Mouse (Mus musculus) liver, embryonic 13.5 days (tissue): ENCODE results near the gene Ugt2a1. TPM values are rescaled to one million over a fixed set of nuclear protein-coding genes. Genes with fewer than 3 reads are reported as not detected.
"Not testable (repeated sequence)": the region's sequence is repeated elsewhere in the genome, so short reads cannot be mapped to it uniquely, and the experiment has no call there.

ENCODE experiments used
- ATAC-seq: fragments of 200-750 bp; cut with Nextera tagmentation; 2 replicates; pipeline ENCODE4 v1.8.0; 2017; ENCODE audit warnings: low read depth, mild to moderate bottlenecking, moderate number of reproducible peaks, moderate library complexity
- DNase-seq: peaks from one replicate; pipeline ENCODE4 v3.0.0; 2022
- H3K27ac ChIP-seq: fragments of 300-500 bp; sonication (generic); 2 replicates; pipeline ENCODE4 v1.5.1; 2015; ENCODE audit warnings: moderate library complexity, mild to moderate bottlenecking, inconsistent platforms
- H3K27me3 ChIP-seq: fragments of 300-500 bp; sonication (generic); 2 replicates; pipeline ENCODE4 v1.6.1; 2015; ENCODE audit warnings: mild to moderate bottlenecking, inconsistent platforms
- H3K36me3 ChIP-seq: fragments of 300-500 bp; sonication (generic); 2 replicates; pipeline ENCODE4 v1.6.1; 2015; ENCODE audit warnings: mild to moderate bottlenecking, inconsistent platforms
- H3K4me1 ChIP-seq: fragments of 300-500 bp; sonication (generic); replicated peaks from 2 replicates; pipeline ENCODE4 v1.6.1; 2015; ENCODE audit warnings: inconsistent platforms
- H3K4me2 ChIP-seq: fragments of 300-500 bp; sonication (generic); 2 replicates; pipeline ENCODE4 v1.6.1; 2015; ENCODE audit warnings: inconsistent platforms, mild to moderate bottlenecking, moderate library complexity
- H3K4me3 ChIP-seq: fragments of 300-500 bp; sonication (generic); replicated peaks from 2 replicates; pipeline ENCODE4 v1.5.1; 2015; ENCODE audit warnings: mild to moderate bottlenecking, inconsistent platforms
- H3K9ac ChIP-seq: fragments of 300-500 bp; sonication (generic); 2 replicates; pipeline ENCODE4 v1.6.1; 2015; ENCODE audit warnings: mild to moderate bottlenecking, inconsistent platforms
- H3K9me3 ChIP-seq: fragments of 300-500 bp; sonication (generic); replicated peaks from 2 replicates; pipeline ENCODE4 v1.6.1; 2016; ENCODE audit warnings: inconsistent platforms
- WGBS: fragments of 180-500 bp; shearing (Covaris S2); methylation state at CpG from one replicate; pipeline ENCODE4 v1.1.7; 2015; ENCODE audit not compliant: insufficient replicate concordance; 5-methylcytosine and 5-hydroxymethylcytosine counted together
- polyA plus RNA-seq: library from polyadenylated mRNA; unstranded; fragments of >200 nt; fragmentation: Nextera tagmentation; extraction: Ambion mirVana; gene quantifications from 2 replicates; pipeline ENCODE4 v1.2.1, GENCODE M21; 2015

The Ugt2a1 gene
- not detected in 2 replicates for polyA plus RNA-seq

DNA sequence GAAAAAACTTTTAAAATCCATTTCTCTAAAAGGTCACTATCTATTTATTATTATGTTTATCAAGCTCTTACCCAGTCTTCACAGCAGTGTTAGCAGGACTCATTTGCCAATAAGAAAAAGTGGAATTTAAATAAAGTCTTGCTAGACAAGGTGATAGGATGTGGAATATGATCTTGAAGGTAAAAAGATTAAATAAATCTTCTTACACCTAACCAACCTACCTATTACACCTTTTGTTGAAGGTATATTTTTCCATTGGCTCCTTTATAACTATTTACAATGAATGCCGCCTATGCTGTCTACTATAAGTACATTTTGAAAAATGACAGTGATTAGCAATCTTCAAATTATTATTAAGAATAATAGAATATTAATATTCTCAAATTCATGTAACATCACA is at the start of gene Ugt2a1:
Ugt2a1 (minus strand) TSS at position 101 of the 400 bp plus-strand sequence.
- ATAC-seq (no peak), DNase-seq (no peak)
- no peak within 1 kb of the TSS for H3K4me3 ChIP-seq
- no peak within 1 kb of the TSS for H3K27ac ChIP-seq
- WGBS = 67% methylated on average over 1 of the region's 1 CpGs
- no peaks in the 10 kb centered on the region for H3K27me3 ChIP-seq
- no peaks in the 10 kb centered on the region for H3K4me1 ChIP-seq
- no peaks in the 10 kb centered on the region for H3K9me3 ChIP-seq
- no peaks in the 10 kb centered on the region for H3K36me3 ChIP-seq
- no peak within 1 kb of the TSS for H3K9ac ChIP-seq
- no peak within 1 kb of the TSS for H3K4me2 ChIP-seq

DNA sequence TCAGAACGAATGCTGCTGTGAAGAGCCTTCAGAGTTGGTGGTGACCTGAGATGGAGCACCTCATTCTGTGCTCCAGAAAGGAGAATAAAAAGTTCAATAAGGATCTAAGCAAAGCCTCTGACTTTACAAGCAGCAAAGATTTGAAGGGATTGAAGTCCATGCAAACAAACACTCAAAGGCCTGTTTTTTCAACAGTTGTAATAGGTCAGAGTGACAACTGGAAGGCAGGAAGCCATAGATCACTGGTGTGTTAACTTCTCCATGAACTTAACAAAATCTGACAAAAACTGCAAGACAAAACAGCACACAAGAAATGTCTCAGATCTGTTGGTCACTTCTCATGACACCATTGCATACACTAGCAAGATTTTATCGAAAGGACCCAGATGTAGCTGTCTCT is 47.4 kb upstream of the Ugt2a1 start, which contains the start of gene Sult1b1:
Sult1b1 (minus strand) TSS at position 85 of the 400 bp plus-strand sequence.
- peak within 1 kb of the TSS; percentile 18; the same call in 1 of the 2 replicates for H3K27ac ChIP-seq
- H3K4me3 ChIP-seq = no peak within 1 kb of the TSS
- no peaks in the 10 kb centered on the region for H3K4me1 ChIP-seq
- no peak within 1 kb of the TSS for H3K4me2 ChIP-seq
- ATAC-seq (peak; percentile 43; the same call in 1 of the 2 replicates), DNase-seq (no peak)
- no peaks in the 10 kb centered on the region for H3K36me3 ChIP-seq
- no peak within 1 kb of the TSS for H3K9ac ChIP-seq
- H3K9me3 ChIP-seq = no peaks in the 10 kb centered on the region
- 72% methylated on average over 2 of the region's 2 CpGs for WGBS
- H3K27me3 ChIP-seq = no peaks in the 10 kb centered on the region

DNA sequence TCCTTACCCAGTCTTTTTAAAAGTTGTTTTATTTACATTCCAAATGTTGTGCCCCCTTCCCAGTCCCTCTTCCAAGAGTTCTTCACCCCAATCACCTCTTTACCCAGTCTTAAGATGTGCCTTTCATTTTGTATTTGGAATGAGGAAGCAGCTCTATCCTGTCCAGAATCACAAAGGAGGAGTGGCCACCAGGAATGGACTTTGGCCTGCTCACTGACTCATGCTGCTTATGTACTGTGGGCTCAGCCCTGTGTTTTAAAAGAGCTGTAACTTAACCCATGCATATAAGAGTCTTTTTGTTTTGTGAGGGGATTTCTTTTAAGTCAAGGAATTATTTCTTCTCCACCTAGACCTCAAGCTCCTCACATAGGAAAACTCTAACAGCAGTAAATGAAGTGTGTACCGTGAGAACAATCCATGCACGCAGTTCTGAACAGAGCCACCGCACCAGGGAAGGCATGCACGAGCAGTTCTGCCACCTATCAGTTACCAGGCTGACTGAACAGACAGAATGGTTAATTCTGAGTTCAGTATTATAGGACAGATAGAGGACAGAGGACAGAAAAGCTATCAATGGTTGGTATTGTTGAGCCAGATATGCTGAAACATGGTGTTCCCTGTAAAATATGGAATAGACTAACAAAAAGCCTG is 45.4 kb upstream of the Ugt2a1 start:
- Histone ChIP-seq H3K4me1 (no peaks in the 10 kb centered on the region), H3K9me3 (no peaks in the 10 kb centered on the region), H3K4me2 (no peak overlapping the region), H3K4me3 (no peak overlapping the region), H3K36me3 (no peaks in the 10 kb centered on the region), H3K27me3 (no peaks in the 10 kb centered on the region), H3K9ac (no peak overlapping the region), H3K27ac (no peak overlapping the region)
- ATAC-seq (peak; percentile 70), DNase-seq (no peak)
- 69% methylated on average over 4 of the region's 4 CpGs for WGBS

DNA sequence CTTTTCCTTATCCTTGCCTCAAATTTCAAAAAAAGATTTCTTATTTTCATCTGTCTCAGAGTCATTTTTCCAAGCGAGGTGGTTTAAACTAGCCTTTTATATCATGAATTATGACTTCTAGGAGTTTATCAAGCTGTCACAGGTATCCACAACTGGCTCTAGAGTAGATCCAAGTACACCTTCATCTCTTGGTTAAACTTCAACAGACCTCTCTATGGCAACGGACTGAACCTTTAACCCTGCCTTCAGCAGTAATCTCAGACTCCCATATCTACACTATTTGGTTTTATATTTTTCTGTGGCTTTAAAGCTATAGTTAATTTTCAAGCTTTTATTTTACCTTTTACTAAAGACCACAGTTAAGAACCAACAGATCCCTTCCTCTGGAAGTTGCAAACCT is 41.6 kb upstream of the Ugt2a1 start:
- WGBS = 53% methylated on average over 2 of the region's 2 CpGs
- ATAC-seq (peak; percentile 67; the same call in 1 of the 2 replicates), DNase-seq (no peak)
- Histone ChIP-seq H3K27me3 (no peaks in the 10 kb centered on the region), H3K27ac (no peak overlapping the region), H3K4me1 (no peaks in the 10 kb centered on the region), H3K36me3 (no peaks in the 10 kb centered on the region), H3K4me2 (no peak overlapping the region), H3K9me3 (no peaks in the 10 kb centered on the region), H3K9ac (no peak overlapping the region), H3K4me3 (no peak overlapping the region)

DNA sequence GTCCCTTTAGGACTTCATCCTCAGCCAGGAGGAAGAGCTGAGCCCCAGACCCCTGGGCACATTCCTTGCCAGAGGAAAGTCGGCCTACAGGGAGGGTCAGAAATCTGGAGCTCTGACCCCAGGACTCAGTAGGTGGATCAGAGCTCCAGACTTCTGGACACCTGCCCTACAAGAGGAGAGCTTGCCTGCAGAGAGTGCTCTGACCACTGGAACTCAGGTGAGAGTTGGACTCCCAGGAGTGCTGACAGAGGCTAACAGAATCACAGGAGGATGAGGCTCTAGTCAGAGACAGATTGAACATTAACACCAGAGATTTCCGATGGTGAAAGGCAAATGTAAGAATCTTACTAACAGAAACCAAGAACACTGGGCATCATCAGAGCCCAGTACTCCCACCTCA is 32.9 kb upstream of the Ugt2a1 start:
- ATAC-seq, H3K4me1 ChIP-seq, H3K36me3 ChIP-seq, H3K4me3 ChIP-seq, DNase-seq, H3K4me2 ChIP-seq, H3K27me3 ChIP-seq, H3K27ac ChIP-seq, H3K9me3 ChIP-seq, H3K9ac ChIP-seq: not testable (repeated sequence)
- WGBS = 59% methylated on average over 2 of the region's 2 CpGs

DNA sequence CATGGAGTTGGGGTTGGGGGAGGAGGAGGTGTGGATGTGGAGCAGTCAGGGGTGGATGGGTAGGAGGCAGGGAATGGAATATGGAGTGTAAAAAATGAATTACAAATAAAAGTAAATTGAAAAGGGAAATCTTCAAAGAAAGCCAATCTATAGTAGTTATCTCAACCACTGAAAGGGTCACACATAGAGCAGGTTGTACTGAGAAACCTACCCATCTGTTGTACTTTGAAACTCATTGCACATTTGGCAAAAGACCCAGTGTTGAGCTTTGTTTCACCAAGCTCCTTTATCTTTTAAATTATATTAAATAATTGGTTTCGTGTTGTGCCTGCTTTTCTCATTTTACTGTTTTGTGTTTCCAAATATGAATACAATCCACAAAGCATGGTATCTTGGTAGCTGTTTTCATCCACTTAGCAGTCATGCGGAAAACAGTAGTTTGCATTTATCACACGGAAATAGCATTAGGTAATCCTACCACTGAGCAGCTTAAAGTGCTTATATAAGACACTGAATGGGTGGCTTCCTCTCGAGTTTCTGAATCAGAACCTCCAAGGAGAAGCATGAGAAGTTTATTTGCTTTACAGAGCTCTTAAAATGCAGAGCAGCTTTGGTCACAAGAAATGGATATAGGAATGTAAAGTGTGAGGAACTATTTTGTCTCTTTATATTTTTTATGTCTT is 15.2 kb upstream of the Ugt2a1 start:
- Histone ChIP-seq H3K9ac (no peak overlapping the region), H3K27me3 (no peaks in the 10 kb centered on the region), H3K4me1 (no peaks in the 10 kb centered on the region), H3K27ac (no peak overlapping the region), H3K4me2 (no peak overlapping the region), H3K36me3 (no peaks in the 10 kb centered on the region), H3K4me3 (no peak overlapping the region), H3K9me3 (no peaks in the 10 kb centered on the region)
- no peak for ATAC-seq
- no peak for DNase-seq
- WGBS = 55% methylated on average over 4 of the region's 4 CpGs

DNA sequence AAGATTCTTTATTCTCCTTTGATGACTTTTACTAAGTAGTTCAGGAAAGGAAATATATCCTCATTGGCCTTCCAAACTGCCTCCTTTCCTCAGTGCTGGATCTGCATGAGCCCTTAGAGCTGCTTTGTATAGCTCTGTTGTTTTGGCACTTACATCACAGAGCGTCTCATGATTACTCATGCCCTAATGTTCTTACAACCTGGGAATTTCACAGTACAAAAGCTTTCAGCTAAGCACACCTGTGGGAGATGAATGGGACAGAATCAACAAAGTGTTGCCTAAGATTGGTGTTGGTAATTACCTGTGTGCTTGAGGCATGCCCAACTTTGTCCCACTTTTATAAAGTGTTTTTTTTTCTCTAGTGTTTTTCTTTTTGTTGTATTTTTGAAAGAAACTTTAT is 12.0 kb upstream of the Ugt2a1 start:
- ATAC-seq (no peak), DNase-seq (no peak)
- H3K36me3 ChIP-seq = no peaks in the 10 kb centered on the region
- H3K4me2 ChIP-seq = no peak overlapping the region
- no peak overlapping the region for H3K9ac ChIP-seq
- no peak overlapping the region for H3K27ac ChIP-seq
- H3K4me3 ChIP-seq = no peak overlapping the region
- H3K4me1 ChIP-seq = no peaks in the 10 kb centered on the region
- WGBS = 58% methylated on average over 1 of the region's 1 CpGs
- no peaks in the 10 kb centered on the region for H3K27me3 ChIP-seq
- no peaks in the 10 kb centered on the region for H3K9me3 ChIP-seq

DNA sequence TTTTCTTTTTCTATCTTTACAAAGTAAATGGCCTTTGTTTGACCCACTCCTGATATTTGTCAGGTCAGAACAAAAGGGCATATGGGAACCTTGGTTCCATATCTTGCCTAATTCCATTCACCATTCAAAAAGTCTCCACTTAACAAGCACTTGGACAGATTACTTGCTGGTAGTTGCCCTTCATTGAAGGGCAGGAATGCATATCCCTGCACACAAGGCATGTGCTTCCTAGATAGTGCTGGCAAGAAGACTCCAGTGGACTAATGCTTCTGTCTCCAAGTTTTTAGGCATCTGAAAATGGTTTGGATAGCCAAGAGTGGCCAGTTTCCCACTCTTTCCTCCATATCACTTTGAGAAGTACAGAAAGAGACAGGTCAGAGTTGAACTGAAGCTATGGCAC is 8.7 kb upstream of the Ugt2a1 start:
- ATAC-seq = no peak
- Histone ChIP-seq H3K9ac (no peak overlapping the region), H3K36me3 (no peaks in the 10 kb centered on the region), H3K9me3 (no peaks in the 10 kb centered on the region), H3K27me3 (no peaks in the 10 kb centered on the region), H3K27ac (no peak overlapping the region), H3K4me1 (no peaks in the 10 kb centered on the region), H3K4me3 (no peak overlapping the region), H3K4me2 (no peak overlapping the region)
- DNase-seq = no peak

DNA sequence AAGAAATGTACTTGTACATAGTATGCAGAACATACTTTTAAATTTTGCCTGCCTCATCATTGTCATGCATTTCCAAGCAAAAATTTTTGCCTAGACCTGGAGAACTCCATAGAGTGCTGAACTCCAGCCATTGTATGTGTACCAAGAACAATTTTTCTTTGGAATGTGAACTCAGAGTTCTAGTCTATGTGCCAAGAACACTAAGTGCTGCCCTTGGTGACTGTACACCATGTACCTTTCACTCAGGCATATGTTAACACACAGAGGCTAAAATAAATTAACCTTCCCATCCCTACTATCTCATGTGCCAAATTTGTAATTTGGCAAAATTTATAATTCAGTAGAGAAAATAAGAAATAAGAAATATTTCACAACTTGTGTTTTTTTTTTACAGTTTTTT is 8.3 kb upstream of the Ugt2a1 start:
- no peaks in the 10 kb centered on the region for H3K36me3 ChIP-seq
- H3K4me3 ChIP-seq = no peak overlapping the region
- no peaks in the 10 kb centered on the region for H3K4me1 ChIP-seq
- no peaks in the 10 kb centered on the region for H3K9me3 ChIP-seq
- no peak for ATAC-seq
- no peaks in the 10 kb centered on the region for H3K27me3 ChIP-seq
- H3K9ac ChIP-seq = no peak overlapping the region
- no peak overlapping the region for H3K4me2 ChIP-seq
- no peak for DNase-seq
- H3K27ac ChIP-seq = no peak overlapping the region

DNA sequence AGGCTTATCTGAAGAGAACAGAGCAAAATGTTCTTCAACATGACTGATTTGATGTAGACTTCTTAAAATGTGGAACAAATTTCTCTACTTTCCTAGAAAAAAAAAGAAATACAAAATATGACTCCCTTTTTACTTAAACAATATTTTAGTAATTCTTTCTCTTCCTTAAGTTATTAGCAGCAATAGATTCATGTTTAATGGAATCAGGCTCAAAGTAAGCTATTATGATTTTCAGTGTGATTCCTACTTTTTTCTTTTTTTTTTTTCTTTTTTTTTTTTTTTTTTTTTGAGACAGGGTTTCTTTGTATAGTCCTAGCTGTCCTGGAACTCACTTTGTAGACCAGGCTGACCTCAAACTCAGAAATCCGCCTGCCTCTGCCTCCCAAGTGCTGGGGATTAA is 4.0 kb downstream of the Ugt2a1 start, which contains the start of gene Gm43638:
Gm43638 (minus strand) TSS at position 101 of the 400 bp plus-strand sequence.
- H3K36me3 ChIP-seq, H3K27ac ChIP-seq, H3K4me2 ChIP-seq, H3K27me3 ChIP-seq, DNase-seq, H3K9ac ChIP-seq, H3K4me1 ChIP-seq, H3K4me3 ChIP-seq, H3K9me3 ChIP-seq, ATAC-seq: not testable (repeated sequence)
- 60% methylated on average over 1 of the region's 1 CpGs for WGBS

DNA sequence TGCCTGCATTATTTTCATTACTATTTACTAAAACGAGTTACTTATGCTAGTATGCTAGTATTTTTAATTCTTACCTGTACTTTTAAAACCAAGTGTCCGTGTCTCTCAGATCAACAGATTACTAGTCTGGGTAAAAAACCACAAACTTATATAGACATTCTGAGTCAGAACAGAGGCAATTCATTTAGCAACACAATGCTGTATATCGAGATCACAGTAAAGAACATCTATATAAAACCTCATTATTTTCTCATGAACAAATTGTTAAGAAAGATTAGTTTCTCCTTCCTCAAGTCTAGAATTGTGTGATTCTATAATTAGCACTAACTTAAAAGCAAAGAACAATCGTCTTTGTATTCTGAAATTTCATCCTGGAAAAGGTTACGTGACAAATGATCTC is 8.5 kb downstream of the Ugt2a1 start, which contains the start of gene Ugt2a2:
Ugt2a2 (minus strand) TSS at position 101 of the 400 bp plus-strand sequence.
- DNase-seq (no peak), ATAC-seq (no peak)
- no peak within 1 kb of the TSS for H3K4me3 ChIP-seq
- no peak within 1 kb of the TSS for H3K4me2 ChIP-seq
- H3K27me3 ChIP-seq = no peaks in the 10 kb centered on the region
- H3K36me3 ChIP-seq = no peaks in the 10 kb centered on the region
- H3K27ac ChIP-seq = no peak within 1 kb of the TSS
- H3K9me3 ChIP-seq = no peaks in the 10 kb centered on the region
- 63% methylated on average over 5 of the region's 5 CpGs for WGBS
- no peaks in the 10 kb centered on the region for H3K4me1 ChIP-seq
- H3K9ac ChIP-seq = no peak within 1 kb of the TSS

DNA sequence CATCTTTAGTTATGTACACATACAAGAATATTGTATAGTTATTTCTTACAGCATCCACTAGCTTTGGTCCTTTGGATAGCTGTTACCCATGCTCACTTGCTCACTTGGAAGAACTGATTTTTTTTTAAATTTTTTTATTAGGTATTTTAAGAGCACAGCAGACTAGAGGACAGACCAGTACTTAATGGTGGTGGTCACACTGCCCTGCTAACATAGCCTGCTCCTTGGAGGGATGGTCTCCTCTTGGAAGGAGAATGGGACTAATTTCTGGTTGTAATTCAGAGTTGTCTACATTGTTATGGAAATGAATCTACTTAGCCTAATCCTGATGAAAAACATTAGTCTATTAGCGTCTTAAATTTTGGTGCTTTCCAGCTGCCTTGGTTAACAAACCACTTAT is 31.9 kb downstream of the Ugt2a1 start:
- Histone ChIP-seq H3K4me1 (no peaks in the 10 kb centered on the region), H3K4me2 (no peak overlapping the region), H3K4me3 (no peak overlapping the region), H3K9me3 (no peaks in the 10 kb centered on the region), H3K27ac (no peak overlapping the region), H3K36me3 (no peaks in the 10 kb centered on the region), H3K9ac (no peak overlapping the region), H3K27me3 (no peaks in the 10 kb centered on the region)
- ATAC-seq (no peak), DNase-seq (no peak)
- WGBS = 42% methylated on average over 1 of the region's 1 CpGs
